Mouse (Mus musculus) bone marrow, adult 2 months (tissue): ENCODE measurements around the gene Ranbp10. TPM values are rescaled to one million over a fixed set of nuclear protein-coding genes. Genes with fewer than 3 reads are reported as not detected.
A peak's percentile ranks its signal among the peaks of the same experiment; 100 is the strongest.

Experiments used
- H3K27ac ChIP-seq: fragments of 200-500 bp; 2 replicates; pipeline ENCODE4 v1.5.1; 2012; ENCODE audit warnings: low read depth, mild to moderate bottlenecking, control low read depth, inconsistent platforms, low read length; ENCODE audit not compliant: control insufficient read depth, poor library complexity, insufficient read depth
- H3K4me1 ChIP-seq: fragments of 200-500 bp; 2 replicates; pipeline ENCODE4 v1.6.1; 2011; ENCODE audit warnings: low read length; ENCODE audit not compliant: control insufficient read depth, insufficient read depth
- H3K4me3 ChIP-seq: fragments of 200-500 bp; replicated peaks from 2 replicates; pipeline ENCODE3; 2011; ENCODE audit warnings: mild to moderate bottlenecking, low read depth, low read length, control low read depth; ENCODE audit not compliant: control insufficient read depth
- CTCF ChIP-seq: fragments of 200-500 bp; IDR thresholded peaks from 2 replicates; pipeline ENCODE4 v1.5.1; 2011; ENCODE audit warnings: low read length, control low read depth; ENCODE audit not compliant: control insufficient read depth, insufficient read depth
- POLR2A ChIP-seq: fragments of 200-500 bp; IDR thresholded peaks from 2 replicates; pipeline ENCODE4 v1.6.1; 2011; ENCODE audit warnings: low read depth, mild to moderate bottlenecking, control low read depth, low read length, borderline replicate concordance; ENCODE audit not compliant: control insufficient read depth
- WGBS: fragments of 180-500 bp; shearing (Covaris S2); methylation state at CpG from one replicate; pipeline ENCODE4 v1.1.7; 2018; 5-methylcytosine and 5-hydroxymethylcytosine counted together
- polyA plus RNA-seq: library from polyadenylated mRNA; stranded (reverse); fragments of >200 nt; gene quantifications from 2 replicates; pipeline ENCODE4 v1.2.4, GENCODE M21; 2011; ENCODE audit warnings: low replicate concordance; ENCODE audit not compliant: missing spikeins, insufficient read depth, insufficient read length

Gene Ranbp10
- polyA plus RNA-seq, 1 experiment, result 98.0 TPM

- Histone ChIP-seq H3K4me1 (peaks cover 3% of the 10 kb centered on the region), H3K27ac (no peak overlapping the region), H3K4me3 (no peak overlapping the region)
- no peak for TF ChIP-seq CTCF
- TF ChIP-seq POLR2A, result no peak
- 15% methylated on average over 4 of the region's 4 CpGs for WGBS
These were observed 38.2 kb downstream of the Ranbp10 start for GRCm38 (mm10) chr8:105788927-105789326.

DNA sequence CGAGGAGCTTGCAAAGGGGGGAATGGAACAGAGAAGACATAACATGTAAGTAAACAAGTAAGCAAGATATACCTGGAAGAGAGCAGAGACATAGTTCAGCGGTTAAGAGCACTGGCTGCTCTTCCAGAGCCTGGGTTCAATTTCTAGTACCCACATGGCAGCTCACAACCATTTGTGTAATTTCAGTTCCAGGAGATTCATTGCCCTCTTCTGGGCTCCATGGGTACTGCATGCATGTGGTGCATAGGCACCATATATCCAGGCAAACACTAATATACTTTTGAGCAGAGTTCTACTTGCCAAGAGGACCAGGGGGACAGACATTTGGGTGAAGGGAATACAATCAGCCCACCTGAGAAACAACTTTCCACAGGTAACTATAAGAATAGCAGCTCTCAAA is 38.9 kb downstream of the Ranbp10 start:
- H3K27ac ChIP-seq, result no peak overlapping the region
- peaks cover 3% of the 10 kb centered on the region for H3K4me1 ChIP-seq
- 95% methylated on average over 2 of the region's 2 CpGs for WGBS
- H3K4me3 ChIP-seq, result no peak overlapping the region
- TF ChIP-seq POLR2A, result no peak
- TF ChIP-seq CTCF, result no peak

DNA sequence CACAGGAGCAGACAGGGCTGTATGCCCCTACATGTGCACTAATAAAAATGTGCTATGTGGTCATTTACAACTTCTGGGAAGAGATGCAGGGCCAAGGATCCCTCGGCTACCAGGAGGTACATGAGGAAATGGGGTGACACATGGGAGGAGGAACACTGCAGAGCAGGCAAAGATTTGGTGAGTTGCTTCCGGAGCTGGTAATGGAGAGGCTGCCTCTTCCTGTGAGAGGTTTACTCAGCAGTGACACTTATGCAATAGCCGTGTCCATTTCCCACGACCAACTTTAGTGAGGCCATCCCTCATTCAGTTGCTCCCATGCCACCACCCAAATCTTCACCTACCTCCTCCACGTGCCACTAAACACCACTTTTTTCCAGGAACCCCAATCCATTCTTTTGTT is 46.9 kb downstream of the Ranbp10 start:
- Histone ChIP-seq H3K4me1 (peaks cover 2% of the 10 kb centered on the region; the same call in 1 of the 2 replicates), H3K27ac (no peak overlapping the region), H3K4me3 (no peak overlapping the region)
- 46% methylated on average over 5 of the region's 5 CpGs for WGBS
- TF ChIP-seq CTCF (no peak), POLR2A (no peak)

GRCm38 (mm10) chr8:105777833-105778232 is 49.3 kb downstream of the Ranbp10 start:
- TF ChIP-seq POLR2A (no peak), CTCF (no peak)
- 60% methylated on average over 2 of the region's 2 CpGs for WGBS
- no peak overlapping the region for H3K4me3 ChIP-seq
- peaks cover 2% of the 10 kb centered on the region; the same call in 1 of the 2 replicates for H3K4me1 ChIP-seq
- H3K27ac ChIP-seq, result no peak overlapping the region

GRCm38 (mm10) chr8:105774498-105774897 is 52.7 kb downstream of the Ranbp10 start:
- TF ChIP-seq CTCF (no peak), POLR2A (no peak)
- Histone ChIP-seq H3K4me1 (no peaks in the 10 kb centered on the region), H3K4me3 (no peak overlapping the region), H3K27ac (no peak overlapping the region)
- 95% methylated on average over 5 of the region's 5 CpGs for WGBS

- Histone ChIP-seq H3K4me3 (no peak overlapping the region), H3K27ac (no peak overlapping the region), H3K4me1 (no peaks in the 10 kb centered on the region)
- TF ChIP-seq CTCF (no peak), POLR2A (no peak)
- WGBS, result 100% methylated on average over 1 of the region's 1 CpGs
These were observed 53.7 kb downstream of the Ranbp10 start for GRCm38 (mm10) chr8:105773441-105773861.

DNA sequence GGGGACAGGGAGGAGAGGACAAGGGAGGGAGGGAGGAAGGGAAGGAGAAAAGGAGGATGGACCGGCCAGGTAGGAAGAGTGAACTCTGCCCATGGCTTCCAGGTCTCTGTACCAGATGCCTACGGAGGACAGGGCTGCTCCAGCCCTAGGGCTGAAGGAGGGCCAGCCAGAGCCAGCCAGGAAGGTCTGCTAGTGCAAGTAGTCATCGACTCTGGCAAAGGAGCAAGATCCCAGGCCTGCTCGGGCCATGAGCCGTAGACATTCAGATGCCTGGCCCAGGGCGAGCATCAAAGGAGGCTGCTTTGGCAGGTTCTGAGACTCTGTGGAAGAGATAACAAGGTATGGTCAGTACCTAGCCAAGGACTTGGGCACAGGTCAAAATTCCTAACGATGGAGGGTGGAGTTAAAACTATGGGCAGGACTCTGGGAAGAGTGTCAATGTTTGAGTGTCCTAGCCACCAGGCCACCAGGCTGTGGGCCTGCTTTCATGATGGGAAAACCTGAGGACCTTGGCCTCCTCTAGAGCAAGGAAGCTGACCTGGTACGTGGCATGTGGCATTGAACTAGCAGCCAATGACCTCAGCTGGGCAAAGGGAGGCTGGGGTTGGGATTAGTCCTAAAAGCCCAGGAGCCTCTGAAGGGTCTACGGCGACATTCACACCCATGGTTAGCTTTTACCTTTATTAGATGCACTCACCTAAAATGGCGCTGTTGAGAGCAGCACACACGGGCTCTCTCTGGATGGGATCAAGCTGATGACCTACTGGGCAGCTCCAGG is 55.6 kb downstream of the Ranbp10 start:
- no peak overlapping the region for H3K4me3 ChIP-seq
- no peak overlapping the region for H3K27ac ChIP-seq
- no peaks in the 10 kb centered on the region for H3K4me1 ChIP-seq
- 97% methylated on average over 12 of the region's 12 CpGs for WGBS
- no peak for TF ChIP-seq CTCF
- TF ChIP-seq POLR2A, result no peak

- H3K4me3 ChIP-seq, result no peak overlapping the region
- 62% methylated on average over 1 of the region's 1 CpGs for WGBS
- H3K27ac ChIP-seq, result no peak overlapping the region
- no peak for TF ChIP-seq POLR2A
- TF ChIP-seq CTCF, result peak; percentile 30; the same call in 1 of the 2 replicates
- H3K4me1 ChIP-seq, result no peaks in the 10 kb centered on the region
These were observed 56.5 kb downstream of the Ranbp10 start for GRCm38 (mm10) chr8:105770609-105771008.
